Mouse (Mus musculus) forebrain, embryonic 12.5 days (tissue): ENCODE measurements around the gene Ugt1a6b. TPM values are rescaled to one million over a fixed set of nuclear protein-coding genes. Genes with fewer than 3 reads are reported as not detected.

Experiments used
- ATAC-seq: fragments of 200-750 bp; cut with Nextera tagmentation; 2 replicates; pipeline ENCODE4 v1.8.0; 2017; ENCODE audit warnings: moderate TSS enrichment; ENCODE audit not compliant: low FRiP score
- H3K27ac ChIP-seq: fragments of 300-500 bp; sonication (generic); 2 replicates; pipeline ENCODE4 v1.5.1; 2016; ENCODE audit warnings: mild to moderate bottlenecking
- H3K27me3 ChIP-seq: fragments of 300-500 bp; sonication (generic); 2 replicates; pipeline ENCODE4 v1.6.1; 2016; ENCODE audit warnings: mild to moderate bottlenecking
- H3K36me3 ChIP-seq: fragments of 300-500 bp; sonication (generic); replicated peaks from 2 replicates; pipeline ENCODE4 v1.6.1; 2016; ENCODE audit warnings: mild to moderate bottlenecking
- H3K4me1 ChIP-seq: fragments of 300-500 bp; sonication (generic); 2 replicates; pipeline ENCODE4 v1.6.1; 2016
- H3K4me2 ChIP-seq: fragments of 300-500 bp; sonication (generic); 2 replicates; pipeline ENCODE4 v1.6.1; 2016; ENCODE audit warnings: mild to moderate bottlenecking, moderate library complexity
- H3K4me3 ChIP-seq: fragments of 300-500 bp; sonication (generic); replicated peaks from 2 replicates; pipeline ENCODE4 v1.5.1; 2016; ENCODE audit warnings: mild to moderate bottlenecking
- H3K9ac ChIP-seq: fragments of 300-500 bp; sonication (generic); 2 replicates; pipeline ENCODE4 v1.6.1; 2016; ENCODE audit warnings: mild to moderate bottlenecking
- H3K9me3 ChIP-seq: fragments of 300-500 bp; sonication (generic); 2 replicates; pipeline ENCODE4 v1.6.1; 2016
- WGBS: fragments of 180-500 bp; shearing (Covaris S2); methylation state at CpG from one replicate; pipeline ENCODE4 v1.1.7; 2016; 5-methylcytosine and 5-hydroxymethylcytosine counted together
- polyA plus RNA-seq: library from polyadenylated mRNA; unstranded; fragments of >200 nt; fragmentation: Nextera tagmentation; extraction: Ambion mirVana; gene quantifications from 2 replicates; pipeline ENCODE4 v1.2.1, GENCODE M21; 2016

The Ugt1a6b gene
- polyA plus RNA-seq, 1 experiment from 2014 or later, result 0.19 TPM

GRCm38 (mm10) chr1:88212341-88213045 lies 109.4 kb downstream of the Ugt1a6b start:
- ATAC-seq, result peak; percentile 22
- H3K9ac ChIP-seq, result no peak overlapping the region
- no peaks in the 10 kb centered on the region for H3K27me3 ChIP-seq
- no peak overlapping the region for H3K4me2 ChIP-seq
- no peak overlapping the region for H3K4me3 ChIP-seq
- no peak overlapping the region for H3K27ac ChIP-seq
- no peaks in the 10 kb centered on the region for H3K4me1 ChIP-seq
- 64% methylated on average over 8 of the region's 8 CpGs for WGBS
- H3K36me3 ChIP-seq, result no peaks in the 10 kb centered on the region
- peaks cover 59% of the 10 kb centered on the region for H3K9me3 ChIP-seq

- ATAC-seq, result no peak
- Histone ChIP-seq H3K36me3 (no peaks in the 10 kb centered on the region), H3K4me2 (no peak overlapping the region), H3K27me3 (no peaks in the 10 kb centered on the region), H3K9ac (no peak overlapping the region), H3K4me3 (no peak overlapping the region), H3K9me3 (peaks cover 61% of the 10 kb centered on the region), H3K27ac (no peak overlapping the region), H3K4me1 (no peaks in the 10 kb centered on the region)
- 79% methylated on average over 1 of the region's 1 CpGs for WGBS
Observed at GRCm38 (mm10) chr1:88213061-88213460, 110.0 kb downstream of the Ugt1a6b start.

DNA sequence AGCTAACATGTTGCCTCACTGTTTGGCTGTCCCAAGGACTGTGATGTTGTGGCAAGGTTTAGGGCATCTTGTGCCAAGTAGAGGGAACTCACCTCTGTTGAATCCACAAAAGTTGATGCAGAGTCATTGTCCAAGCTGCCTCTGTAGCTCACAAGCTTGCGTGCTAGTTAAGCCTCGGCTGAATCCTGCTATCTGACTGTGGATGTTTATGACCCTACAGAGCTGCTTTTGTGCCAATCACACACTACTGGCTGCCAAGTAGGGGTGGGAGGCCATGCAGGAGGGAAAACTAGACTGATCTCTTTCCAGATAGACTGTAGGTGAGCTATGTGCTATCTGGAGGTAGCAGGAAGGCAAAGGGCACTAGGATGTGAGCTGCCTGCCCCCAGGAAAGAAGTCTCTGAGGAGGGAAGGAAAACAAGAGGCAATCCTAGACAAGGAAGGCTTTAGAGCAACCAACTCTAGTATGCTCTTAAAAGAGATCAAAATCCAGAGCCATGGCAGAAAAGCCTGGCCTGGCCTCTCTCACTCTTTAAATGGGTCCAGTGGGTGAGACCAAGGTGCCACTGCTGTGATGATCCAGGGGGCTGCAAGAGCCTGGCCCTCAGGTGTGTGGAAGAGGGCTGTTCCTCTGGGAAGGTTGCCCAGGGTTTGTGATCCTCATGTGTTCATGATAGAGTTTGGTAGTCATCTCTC lies 110.9 kb downstream of the Ugt1a6b start:
- 86% methylated on average over 2 of the region's 2 CpGs for WGBS
- Histone ChIP-seq H3K4me2 (no peak overlapping the region), H3K27ac (no peak overlapping the region), H3K4me1 (no peaks in the 10 kb centered on the region), H3K9me3 (peaks cover 61% of the 10 kb centered on the region), H3K36me3 (no peaks in the 10 kb centered on the region), H3K4me3 (no peak overlapping the region), H3K9ac (no peak overlapping the region), H3K27me3 (no peaks in the 10 kb centered on the region)
- no peak for ATAC-seq

GRCm38 (mm10) chr1:88214462-88214952 lies 111.5 kb downstream of the Ugt1a6b start:
- H3K36me3 ChIP-seq, result no peaks in the 10 kb centered on the region
- H3K9me3 ChIP-seq, result peaks cover 61% of the 10 kb centered on the region
- H3K27ac ChIP-seq, result no peak overlapping the region
- 82% methylated on average over 2 of the region's 2 CpGs for WGBS
- ATAC-seq, result no peak
- no peaks in the 10 kb centered on the region for H3K27me3 ChIP-seq
- no peak overlapping the region for H3K4me3 ChIP-seq
- H3K4me1 ChIP-seq, result no peaks in the 10 kb centered on the region
- no peak overlapping the region for H3K9ac ChIP-seq
- H3K4me2 ChIP-seq, result no peak overlapping the region

DNA sequence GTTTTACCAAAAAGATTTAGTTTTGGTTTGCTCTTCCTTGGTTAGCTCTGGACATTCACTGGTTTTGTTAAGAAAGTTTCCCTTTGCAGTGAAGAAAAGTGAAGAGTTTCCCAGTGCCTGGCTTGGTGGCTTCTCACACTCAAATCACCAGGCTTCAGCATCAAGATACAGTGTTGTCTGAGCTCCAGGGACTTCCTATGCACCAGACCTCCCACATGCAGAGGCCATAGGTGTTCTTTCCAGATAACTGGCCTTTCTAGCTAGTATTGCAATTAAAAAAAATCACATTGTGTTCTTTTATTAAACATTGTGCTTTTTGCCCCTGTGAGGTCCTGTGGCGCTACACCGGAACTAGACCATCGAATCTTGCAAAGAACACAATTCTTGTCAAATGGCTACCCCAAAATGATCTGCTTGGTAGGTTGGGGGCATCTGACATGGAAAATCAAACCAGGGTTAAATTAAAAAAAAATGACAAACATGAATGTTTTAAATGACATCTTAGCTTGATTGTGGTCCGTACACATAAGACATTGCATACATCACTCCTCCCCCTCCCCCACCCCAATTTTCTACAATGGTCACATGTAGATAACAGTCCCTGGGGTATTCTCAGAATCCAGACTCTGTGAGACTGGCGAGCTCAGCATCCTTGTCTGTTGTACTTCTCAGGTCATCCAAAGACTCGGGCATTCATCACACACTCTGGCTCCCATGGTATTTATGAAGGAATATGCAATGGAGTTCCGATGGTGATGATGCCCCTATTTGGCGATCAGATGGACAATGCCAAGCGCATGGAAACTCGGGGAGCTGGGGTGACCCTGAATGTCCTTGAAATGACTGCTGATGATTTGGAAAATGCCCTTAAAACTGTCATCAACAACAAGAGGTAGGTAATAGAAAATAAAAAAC lies 112.7 kb downstream of the Ugt1a6b start:
- peaks cover 61% of the 10 kb centered on the region for H3K9me3 ChIP-seq
- ATAC-seq, result no peak
- H3K9ac ChIP-seq, result no peak overlapping the region
- H3K27me3 ChIP-seq, result no peaks in the 10 kb centered on the region
- no peaks in the 10 kb centered on the region for H3K4me1 ChIP-seq
- 72% methylated on average over 10 of the region's 10 CpGs for WGBS
- no peaks in the 10 kb centered on the region for H3K36me3 ChIP-seq
- H3K27ac ChIP-seq, result no peak overlapping the region
- no peak overlapping the region for H3K4me2 ChIP-seq
- H3K4me3 ChIP-seq, result no peak overlapping the region

- Histone ChIP-seq H3K9ac (no peak overlapping the region), H3K4me2 (no peak overlapping the region), H3K27me3 (no peaks in the 10 kb centered on the region), H3K9me3 (peaks cover 58% of the 10 kb centered on the region), H3K36me3 (no peaks in the 10 kb centered on the region), H3K4me1 (no peaks in the 10 kb centered on the region), H3K27ac (no peak overlapping the region), H3K4me3 (no peak overlapping the region)
- no peak for ATAC-seq
- 57% methylated on average over 2 of the region's 2 CpGs for WGBS
Observed at GRCm38 (mm10) chr1:88216551-88216950, 113.5 kb downstream of the Ugt1a6b start.

GRCm38 (mm10) chr1:88217144-88217543 lies 114.1 kb downstream of the Ugt1a6b start:
- Histone ChIP-seq H3K36me3 (no peaks in the 10 kb centered on the region), H3K4me2 (no peak overlapping the region), H3K4me3 (no peak overlapping the region), H3K4me1 (no peaks in the 10 kb centered on the region), H3K9me3 (peaks cover 54% of the 10 kb centered on the region), H3K27me3 (no peaks in the 10 kb centered on the region), H3K27ac (no peak overlapping the region), H3K9ac (no peak overlapping the region)
- 64% methylated on average over 2 of the region's 2 CpGs for WGBS
- no peak for ATAC-seq

GRCm38 (mm10) chr1:88217576-88217975 lies 114.5 kb downstream of the Ugt1a6b start:
- no peak for ATAC-seq
- no peaks in the 10 kb centered on the region for H3K4me1 ChIP-seq
- 45% methylated on average over 3 of the region's 3 CpGs for WGBS
- no peaks in the 10 kb centered on the region for H3K27me3 ChIP-seq
- peaks cover 52% of the 10 kb centered on the region for H3K9me3 ChIP-seq
- no peak overlapping the region for H3K4me3 ChIP-seq
- H3K36me3 ChIP-seq, result no peaks in the 10 kb centered on the region
- H3K4me2 ChIP-seq, result no peak overlapping the region
- no peak overlapping the region for H3K9ac ChIP-seq
- H3K27ac ChIP-seq, result no peak overlapping the region

DNA sequence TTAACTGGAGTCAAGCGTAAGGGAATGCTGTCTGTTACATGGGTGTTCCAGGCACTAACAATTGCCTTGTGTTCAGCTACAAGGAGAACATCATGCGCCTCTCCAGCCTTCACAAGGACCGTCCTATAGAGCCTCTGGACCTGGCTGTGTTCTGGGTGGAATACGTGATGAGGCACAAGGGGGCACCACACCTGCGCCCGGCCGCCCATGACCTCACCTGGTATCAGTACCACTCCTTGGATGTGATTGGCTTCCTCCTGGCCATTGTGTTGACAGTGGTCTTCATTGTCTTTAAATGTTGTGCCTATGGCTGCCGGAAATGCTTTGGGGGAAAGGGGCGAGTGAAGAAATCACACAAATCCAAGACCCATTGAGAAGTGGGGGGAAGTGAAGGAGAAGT lies 115.0 kb downstream of the Ugt1a6b start:
- H3K27me3 ChIP-seq, result no peaks in the 10 kb centered on the region
- H3K9me3 ChIP-seq, result peaks cover 47% of the 10 kb centered on the region
- H3K4me1 ChIP-seq, result no peaks in the 10 kb centered on the region
- no peak overlapping the region for H3K27ac ChIP-seq
- no peak overlapping the region for H3K4me3 ChIP-seq
- no peak overlapping the region for H3K9ac ChIP-seq
- 74% methylated on average over 9 of the region's 9 CpGs for WGBS
- ATAC-seq, result no peak
- H3K4me2 ChIP-seq, result no peak overlapping the region
- no peaks in the 10 kb centered on the region for H3K36me3 ChIP-seq

GRCm38 (mm10) chr1:88218591-88218990 lies 115.5 kb downstream of the Ugt1a6b start:
- Histone ChIP-seq H3K9ac (no peak overlapping the region), H3K27me3 (no peaks in the 10 kb centered on the region), H3K27ac (no peak overlapping the region), H3K36me3 (no peaks in the 10 kb centered on the region), H3K9me3 (peaks cover 42% of the 10 kb centered on the region), H3K4me1 (no peaks in the 10 kb centered on the region), H3K4me2 (no peak overlapping the region), H3K4me3 (no peak overlapping the region)
- WGBS, result 51% methylated on average over 4 of the region's 4 CpGs
- ATAC-seq, result no peak

GRCm38 (mm10) chr1:88219054-88219453 lies 116.0 kb downstream of the Ugt1a6b start:
- Histone ChIP-seq H3K27me3 (no peaks in the 10 kb centered on the region), H3K27ac (no peak overlapping the region), H3K4me2 (no peak overlapping the region), H3K4me1 (no peaks in the 10 kb centered on the region), H3K9me3 (peaks cover 37% of the 10 kb centered on the region), H3K9ac (no peak overlapping the region), H3K36me3 (no peaks in the 10 kb centered on the region), H3K4me3 (no peak overlapping the region)
- no peak for ATAC-seq
- 18% methylated on average over 1 of the region's 1 CpGs for WGBS

DNA sequence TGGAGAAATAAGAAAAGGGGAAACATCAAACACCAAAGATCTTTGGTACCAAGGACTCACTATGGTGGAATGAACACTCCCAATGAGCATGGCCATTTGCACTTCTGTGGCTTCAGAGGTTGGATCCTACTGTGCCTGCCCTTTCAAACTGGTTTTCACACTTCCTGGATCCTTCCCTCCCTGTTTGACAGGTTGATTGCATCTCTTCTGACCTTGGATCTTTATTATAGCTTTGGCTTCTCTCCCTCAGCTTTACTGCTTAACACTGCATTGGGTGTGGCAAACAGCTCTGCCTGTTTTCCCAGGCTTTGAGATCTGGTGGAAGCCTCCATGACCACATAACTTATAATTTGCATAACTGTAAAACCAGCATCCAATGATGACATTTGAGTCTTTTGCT lies 117.3 kb downstream of the Ugt1a6b start:
- Histone ChIP-seq H3K4me3 (no peak overlapping the region), H3K9me3 (peaks cover 27% of the 10 kb centered on the region), H3K27me3 (no peaks in the 10 kb centered on the region), H3K4me1 (no peaks in the 10 kb centered on the region), H3K9ac (no peak overlapping the region), H3K4me2 (no peak overlapping the region), H3K36me3 (no peaks in the 10 kb centered on the region), H3K27ac (no peak overlapping the region)
- no peak for ATAC-seq
